Mouse (Mus musculus) embryo, embryonic 10 days (tissue): ENCODE measurements around the gene Efcab6.

Experiments
- DNase-seq: peaks from one replicate; pipeline ENCODE4 v3.0.0-alpha.2; 2015; ENCODE audit warnings: low spot score

Efcab6 gene

DNA sequence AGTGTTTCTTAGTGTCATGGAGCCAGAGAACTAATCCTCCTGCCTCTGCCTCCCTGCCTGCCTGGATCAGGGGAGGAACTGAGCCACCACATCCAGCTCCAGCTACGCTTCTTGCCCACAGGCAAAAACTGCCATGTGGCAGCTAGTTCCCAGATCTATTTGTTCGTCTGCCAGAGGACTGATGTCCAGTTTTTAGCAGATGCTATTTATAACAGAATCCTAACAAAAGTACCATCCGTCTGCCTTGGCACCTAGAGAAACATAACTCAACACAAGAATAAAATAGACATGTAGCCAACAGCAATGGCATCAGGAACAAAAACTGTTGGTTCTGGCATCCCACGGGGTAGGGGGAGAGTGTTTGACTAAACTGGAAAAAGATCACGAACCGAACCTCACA is 6.3 kb downstream of the Efcab6 start:
- DNase-seq = no peak

DNA sequence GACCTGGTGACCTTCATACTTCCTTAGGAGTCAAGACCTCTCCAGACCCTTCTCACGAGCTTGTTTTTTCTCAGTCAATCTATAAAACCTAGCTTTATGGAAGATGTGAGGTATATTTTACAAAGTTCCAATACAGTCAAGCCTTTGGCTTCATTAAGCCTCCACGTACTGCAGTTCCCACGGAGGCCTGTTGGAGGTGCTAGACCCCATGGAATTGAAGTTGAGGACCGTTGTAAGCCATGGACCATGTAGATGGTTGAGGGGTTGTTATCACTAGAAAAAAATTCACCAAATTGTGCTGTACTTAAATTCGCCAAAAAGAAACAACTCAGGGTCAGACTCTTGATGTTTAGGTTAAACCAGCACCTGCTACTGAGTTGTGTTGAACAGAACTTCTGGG is 9.1 kb downstream of the Efcab6 start:
- DNase-seq = no peak

DNA sequence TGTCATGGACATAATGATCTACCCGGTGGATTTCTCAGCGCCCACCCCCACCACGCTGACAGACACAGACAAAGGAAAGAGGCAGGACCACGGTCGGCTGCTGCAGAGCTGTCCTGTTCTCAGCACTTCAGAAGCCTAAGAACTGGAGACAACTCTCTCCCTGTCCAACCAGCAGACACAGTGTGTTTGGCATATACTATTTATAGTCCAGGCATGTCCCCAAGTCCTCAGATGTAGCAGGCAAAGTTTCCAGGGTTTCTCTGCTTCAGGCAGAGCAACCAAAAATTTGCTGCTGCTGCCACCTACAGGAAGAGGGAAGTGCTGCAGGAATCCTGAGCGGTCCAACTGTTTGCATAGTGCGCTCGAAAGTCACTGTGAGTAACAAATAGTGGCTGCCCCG is 11.3 kb downstream of the Efcab6 start:
- DNase-seq = peak; percentile 89

DNA sequence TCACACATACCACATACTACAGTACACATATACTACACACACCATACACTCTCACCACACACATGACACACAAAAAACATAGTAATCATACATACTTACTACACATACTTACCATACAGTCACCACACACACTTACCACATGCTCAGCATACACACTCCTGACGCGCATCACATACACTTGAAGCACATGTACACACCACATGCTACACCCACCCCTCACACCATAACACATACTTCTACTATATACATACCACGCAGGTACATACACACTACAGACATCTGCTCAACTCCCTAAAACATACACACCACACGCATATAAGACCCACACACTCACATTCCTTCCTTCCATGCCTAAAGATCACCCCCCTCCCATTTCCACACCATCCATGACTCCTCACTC is 11.9 kb downstream of the Efcab6 start:
- DNase-seq = no peak

DNA sequence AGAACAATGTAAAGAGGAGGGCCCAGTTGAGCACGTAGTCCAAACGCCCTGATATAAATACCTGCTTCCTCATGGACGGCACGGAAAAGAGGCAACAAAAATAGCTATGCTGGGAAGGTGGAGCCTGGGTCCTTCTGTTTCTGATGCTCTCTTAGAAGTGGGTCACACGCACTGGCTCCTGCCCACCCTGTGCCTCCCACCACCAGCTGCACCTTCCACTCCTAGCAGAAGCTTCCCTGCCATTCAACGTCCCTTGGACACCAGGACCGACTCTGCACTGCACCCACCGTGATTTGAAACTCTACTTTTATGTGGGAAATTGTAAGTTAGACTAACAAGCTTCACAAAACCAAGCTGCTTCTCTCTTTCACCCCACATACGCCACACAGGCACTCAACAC is 12.8 kb downstream of the Efcab6 start:
- no peak for DNase-seq

DNA sequence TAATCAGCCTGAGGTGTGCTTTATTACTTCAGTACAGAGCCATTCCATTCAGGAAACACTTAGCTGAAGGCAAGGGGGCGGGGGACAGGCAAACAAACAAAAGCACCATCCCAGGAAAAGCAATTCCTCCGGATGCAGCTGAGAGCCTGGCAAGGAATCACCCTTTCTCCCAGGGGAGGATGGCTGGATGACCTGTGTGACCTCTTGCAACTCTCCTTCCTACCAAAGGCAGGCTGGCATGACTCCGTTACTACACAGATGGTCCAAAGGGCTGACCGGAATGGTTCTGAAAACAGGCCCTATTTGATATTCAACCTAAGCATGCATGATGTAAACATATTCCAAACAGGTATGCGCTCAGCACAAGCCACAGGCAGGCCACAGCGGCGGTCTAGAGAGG is 15.6 kb downstream of the Efcab6 start:
- no peak for DNase-seq

DNA sequence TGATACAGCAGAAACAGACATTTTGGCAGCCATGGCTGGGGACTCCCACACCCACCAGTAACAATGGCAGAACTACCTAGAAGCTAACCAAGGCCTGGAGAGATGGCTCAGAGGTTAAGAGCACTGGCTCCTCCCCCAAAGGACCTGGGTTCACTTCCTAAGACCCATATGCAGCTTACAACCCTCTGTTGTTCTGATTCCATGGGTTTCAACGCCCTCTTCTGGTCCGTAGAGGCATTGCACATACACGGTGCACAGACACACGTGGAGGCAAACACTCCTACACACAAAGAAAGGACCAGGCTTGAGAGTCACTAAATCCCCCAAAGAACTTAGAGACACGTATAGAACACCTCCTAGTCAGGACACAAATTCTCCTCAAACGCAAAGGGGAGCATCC is 19.6 kb downstream of the Efcab6 start:
- DNase-seq = no peak

DNA sequence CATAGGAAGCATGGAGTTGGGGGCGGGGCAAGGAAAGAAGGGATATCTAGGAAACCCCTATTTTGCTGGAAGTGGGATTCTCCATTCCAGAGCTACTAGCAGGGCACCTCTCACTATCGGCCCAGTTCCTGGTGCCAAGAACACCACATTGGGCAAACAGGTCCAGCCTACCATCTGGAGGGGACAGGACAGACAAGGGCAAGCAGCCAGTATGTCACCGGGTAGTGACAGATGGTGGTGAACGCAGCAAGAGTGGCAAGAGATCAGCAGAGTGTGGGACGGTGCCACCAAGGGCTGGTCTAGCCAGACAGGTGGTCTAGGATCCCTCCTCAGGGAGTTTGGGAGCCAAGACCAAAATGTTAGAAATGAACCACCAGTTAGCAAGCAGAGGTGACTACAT is 28.1 kb downstream of the Efcab6 start:
- no peak for DNase-seq

DNA sequence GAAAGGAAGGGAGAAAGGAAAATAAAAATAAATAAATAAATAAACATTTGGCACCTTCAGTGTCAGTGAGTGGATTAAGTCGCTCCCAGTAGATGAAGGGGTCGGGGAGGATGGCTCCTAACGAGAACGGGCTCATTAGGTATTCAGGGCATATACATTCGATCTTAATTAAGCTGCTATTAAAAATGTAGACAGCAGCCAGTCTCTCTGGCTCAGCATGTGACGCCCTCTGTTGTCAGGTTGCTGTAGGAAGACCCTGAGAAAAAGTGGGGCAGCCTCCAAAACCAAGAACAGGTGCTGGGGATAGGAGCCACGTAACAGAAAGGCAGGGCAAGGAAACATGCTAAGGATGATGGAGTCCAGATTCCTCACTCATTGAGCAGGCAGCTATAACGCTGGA is 39.5 kb downstream of the Efcab6 start:
- DNase-seq = no peak

DNA sequence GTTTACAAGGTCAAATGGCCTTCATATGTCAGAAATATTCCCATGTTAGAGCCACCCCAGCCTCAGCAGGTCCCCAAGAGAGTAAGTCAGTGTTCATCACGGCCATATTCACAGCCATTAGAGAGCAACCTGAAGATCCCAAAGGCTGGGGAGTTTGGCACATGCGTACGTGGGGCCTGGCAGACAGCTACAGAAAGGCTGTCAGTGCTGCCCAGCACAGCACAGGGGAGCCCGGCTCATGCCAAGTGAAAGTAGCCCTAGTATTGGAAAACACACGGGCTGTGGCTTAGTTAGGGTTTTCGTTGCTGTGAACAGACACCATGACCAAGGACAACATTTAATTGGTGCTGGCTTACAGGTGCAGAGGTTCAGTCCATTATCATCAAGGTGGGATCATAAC is 40.3 kb downstream of the Efcab6 start:
- DNase-seq = no peak

DNA sequence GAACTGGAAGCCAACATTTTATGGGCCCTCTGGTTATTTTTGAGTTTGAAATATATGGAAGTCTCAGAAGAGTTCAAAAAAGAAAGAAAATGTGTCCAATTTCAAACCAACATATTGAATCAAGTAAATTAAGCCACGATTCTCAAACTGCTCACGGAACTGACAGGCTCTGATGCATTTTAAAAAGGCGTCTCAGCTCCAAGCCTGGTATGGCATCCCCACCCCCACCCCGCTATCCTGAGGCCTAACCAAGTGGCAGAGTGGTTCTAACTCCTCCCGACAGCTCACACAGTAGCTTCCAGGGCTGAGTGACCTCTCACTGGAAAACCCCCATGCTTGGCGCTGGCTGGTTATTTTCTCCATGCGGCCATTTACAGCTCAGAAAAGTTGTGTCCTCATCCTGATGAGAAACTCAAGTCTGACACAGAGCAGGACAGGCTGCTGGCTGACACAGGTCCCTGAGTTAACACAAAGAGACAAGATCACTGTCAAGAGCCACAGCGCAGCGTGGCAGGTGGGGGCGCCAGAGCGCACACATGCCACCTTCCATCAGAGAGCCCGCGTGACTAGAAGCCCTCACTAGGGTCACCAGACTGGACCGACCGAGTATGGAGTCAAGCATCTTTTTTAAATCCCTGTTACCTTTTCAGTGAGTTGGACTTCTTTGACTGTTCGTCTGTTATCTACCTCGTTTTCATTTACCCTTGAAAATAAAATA is 55.7 kb downstream of the Efcab6 start:
- DNase-seq = peak; percentile 47

DNA sequence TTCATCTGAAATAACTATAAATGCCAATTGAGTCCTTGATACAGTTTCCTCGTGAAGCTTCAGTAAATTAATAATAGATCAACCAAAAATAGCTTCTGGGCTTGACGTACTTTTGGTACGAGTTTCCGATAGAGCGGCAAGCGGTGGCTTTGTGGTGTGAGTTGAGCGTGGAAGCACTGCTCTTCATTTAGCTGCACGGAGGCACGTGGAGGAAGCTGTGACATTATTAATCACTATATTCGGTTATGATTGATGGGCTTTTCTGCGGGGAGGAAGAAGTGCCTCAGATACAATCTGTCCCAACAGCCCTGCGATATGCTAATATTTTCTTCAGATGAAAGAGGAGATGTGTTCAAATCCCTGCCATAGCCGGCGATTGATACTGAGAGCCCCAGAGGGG is 60.9 kb downstream of the Efcab6 start:
- DNase-seq = no peak

DNA sequence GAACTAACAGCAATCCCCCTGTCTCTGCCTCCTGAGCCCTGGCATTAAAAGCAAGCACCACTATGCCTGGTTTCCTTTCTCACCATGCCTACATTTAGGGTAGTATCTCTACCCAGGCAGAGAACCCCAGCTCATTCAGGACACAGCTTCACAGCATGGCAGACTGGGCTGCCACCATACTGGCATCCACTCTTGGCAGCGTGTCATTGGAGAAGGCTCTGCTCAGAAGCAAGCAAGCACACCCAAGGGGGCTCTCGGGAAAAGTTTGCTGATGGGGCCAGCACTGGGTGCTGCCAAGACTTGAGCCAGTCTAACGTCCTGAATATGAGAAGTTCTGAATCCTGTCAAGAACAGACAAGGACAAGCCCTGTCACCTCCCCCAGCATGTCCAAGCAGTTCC is 66.1 kb downstream of the Efcab6 start:
- DNase-seq = no peak

DNA sequence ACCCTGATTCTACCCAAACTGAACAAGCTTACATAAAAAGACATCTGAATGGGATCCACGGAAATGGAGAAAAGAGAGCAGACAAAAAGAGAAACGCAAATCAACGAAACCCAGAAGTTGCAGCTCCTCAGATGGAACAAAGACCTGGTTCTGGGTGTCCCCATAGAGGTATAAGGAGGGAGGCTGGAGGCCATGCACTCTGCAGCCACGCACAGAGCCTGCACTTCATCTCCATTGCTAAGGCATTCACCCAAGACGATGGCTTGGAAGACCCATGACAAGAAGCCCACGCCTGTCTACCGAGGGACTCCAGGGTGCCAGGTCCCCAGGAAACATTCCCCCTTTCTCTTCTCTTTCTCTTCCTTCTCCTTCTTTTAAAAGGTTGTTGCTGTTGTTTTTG is 66.6 kb downstream of the Efcab6 start:
- DNase-seq = no peak

DNA sequence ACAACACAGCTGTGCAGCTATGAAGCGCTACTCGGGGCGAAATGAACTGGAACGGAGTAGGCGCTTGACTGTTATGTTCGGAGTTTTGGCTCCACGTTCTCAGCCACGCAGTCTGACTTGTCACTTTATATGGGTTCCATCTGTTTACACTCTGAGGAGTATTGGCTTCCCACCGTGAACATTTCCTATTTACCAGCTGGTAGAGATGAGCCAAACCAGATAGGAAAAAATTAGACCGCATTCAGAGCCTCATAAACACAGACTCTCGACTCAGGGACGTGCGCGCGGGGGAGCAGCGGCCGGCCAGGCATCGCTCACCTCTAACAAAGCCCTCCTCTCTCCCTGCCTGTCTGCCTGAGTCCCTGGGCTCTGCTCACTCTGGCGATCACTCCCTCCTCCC is 67.1 kb downstream of the Efcab6 start:
- DNase-seq = peak; percentile 46

DNA sequence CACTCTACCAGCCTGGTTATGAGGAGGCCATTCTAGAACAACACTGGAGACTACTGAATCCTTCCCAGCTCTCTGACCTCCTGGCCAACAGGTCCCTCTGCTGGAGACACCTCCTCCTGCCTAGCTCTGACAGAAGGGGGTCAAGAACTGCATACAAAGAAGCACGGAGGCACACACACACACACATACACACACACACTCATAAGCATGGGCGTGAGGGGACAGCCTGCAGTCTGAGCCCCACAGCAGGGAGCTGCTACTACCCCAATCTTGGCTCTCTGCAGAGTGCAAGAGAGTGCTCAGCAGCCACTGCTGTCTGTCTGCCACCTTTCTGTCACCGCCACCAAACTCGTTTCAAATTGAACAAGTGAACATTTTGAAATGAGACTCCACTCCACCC is 67.6 kb downstream of the Efcab6 start:
- DNase-seq = peak; percentile 42

DNA sequence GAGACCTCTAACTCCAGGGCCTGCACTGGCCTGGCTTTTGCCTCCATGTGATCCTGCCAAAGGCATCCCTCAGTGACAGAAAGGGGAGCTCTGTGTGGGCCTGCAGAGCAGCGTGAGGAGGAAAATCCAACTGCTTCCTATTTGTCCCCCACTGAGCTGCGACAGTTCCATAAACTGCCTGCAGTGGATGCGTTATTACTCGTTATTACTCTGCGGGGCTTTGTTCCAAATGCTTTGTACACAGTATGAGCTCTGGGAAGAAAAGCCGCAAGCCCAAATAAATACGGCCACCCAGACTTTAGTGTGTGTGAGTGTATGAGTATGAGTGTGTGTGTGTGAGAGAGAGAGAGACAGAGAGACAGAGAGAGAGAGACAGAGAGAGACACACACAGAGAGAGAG is 68.3 kb downstream of the Efcab6 start:
- no peak for DNase-seq

DNA sequence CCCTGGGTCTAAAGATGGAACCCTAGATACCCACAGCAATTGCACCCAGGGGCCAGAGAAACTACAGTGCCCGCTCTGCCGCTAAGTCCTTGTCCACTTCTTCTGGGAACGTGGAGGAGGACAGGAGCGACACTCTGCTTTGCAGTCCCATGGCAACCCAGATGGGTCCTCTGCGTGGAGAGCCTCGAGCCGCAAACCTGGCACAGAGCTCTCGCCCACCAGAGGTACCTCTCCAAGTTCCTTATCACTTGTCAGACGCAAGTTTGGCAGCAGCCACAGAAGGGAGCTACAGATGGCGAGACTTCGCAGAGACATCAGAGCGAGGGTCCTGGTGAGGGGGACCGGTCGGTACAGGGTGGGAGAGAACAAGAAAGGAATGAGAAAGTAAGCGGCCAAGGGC is 73.0 kb downstream of the Efcab6 start:
- no peak for DNase-seq

DNA sequence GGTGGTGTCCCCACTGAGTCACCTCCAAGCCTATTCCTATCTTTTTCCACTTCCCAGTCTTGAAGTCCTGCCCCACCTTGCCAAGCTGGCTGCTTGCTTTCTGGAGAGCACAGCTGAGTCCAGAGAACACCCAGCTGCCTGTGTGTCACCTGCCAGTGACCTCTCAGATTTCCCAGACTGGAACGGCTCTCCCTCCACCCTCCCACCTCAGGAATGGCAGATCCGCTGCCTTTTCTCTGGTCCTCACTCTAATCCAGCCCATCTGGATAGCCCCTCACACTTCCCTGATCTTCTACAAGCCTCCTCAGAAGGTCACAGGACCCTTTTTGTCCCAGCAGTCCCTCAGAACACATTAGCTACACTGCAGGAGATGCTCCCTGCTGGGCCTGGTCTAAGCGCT is 73.7 kb downstream of the Efcab6 start:
- peak; percentile 75 for DNase-seq

DNA sequence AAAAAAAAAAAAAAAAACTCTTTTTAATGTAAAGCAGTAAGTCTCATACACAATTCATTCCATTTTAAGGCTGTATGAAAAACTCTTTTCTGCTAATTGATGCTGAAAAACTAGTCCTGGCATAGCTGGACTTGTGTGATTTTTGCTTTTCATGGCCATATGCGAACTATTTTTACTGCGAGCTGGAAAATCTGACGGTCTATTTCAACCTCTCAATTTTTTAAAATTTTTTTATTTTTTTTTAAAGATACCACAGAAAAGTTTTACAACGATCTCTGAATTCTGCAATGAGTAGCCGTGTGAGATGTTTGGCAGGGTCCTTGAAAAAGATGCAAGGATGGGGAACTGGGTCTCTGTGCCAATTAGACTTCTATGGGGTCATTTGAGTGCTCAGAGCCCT is 75.9 kb downstream of the Efcab6 start:
- no peak for DNase-seq

DNA sequence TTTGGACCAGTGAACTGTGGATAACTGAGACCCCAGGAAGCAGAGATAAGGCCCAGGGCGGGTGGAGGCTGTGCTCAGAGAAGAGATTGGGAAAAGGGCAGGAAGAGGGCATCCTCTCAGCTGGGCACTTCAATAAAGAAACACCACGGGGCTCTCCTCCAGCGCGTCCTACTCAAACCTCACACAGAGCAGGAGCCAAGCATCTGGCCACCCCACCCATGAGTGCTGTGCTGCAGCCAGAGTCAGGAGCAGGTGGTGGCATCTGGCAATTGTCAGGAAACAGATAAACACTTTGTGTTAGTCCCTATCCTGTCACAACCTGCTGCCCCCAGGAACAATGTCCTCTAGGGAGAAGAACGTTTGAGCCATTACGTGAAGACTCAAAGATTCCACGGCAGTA is 77.1 kb downstream of the Efcab6 start:
- no peak for DNase-seq

DNA sequence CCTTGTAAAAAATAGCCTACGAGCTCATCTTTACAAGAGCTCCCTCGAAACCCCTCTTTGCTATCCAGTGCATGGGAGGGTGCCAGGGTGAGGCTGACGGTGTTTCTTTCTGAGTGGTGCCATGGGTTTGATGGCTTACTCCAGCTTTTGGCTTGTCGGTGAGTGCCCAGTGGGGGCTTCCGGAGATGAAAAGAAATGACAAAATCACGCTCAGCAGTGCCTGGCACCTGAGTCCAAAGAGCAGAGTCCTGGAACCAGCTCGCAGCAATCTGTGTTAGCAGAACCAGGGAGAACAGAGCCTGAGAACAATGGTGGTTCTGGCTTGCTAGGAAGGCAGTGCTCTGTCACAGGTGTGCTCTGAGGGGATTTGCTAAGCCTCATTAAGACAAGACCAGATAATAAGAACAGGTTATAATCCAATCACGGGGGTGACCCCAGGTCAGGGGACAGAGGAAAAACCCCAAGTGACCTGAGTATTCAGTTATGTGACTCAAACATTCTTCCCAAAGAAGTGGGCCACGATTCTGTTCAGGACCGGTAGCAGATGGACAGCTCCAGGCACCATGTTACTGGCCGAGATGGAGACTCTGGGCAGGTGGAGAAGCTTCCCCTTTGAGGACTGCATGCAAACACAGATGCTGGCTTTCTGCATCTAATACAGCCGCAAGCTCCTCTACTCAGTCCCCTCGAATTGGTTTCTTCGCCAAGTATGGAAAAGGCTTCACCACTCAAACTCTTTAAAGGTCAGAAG is 82.8 kb downstream of the Efcab6 start:
- DNase-seq = peak; percentile 62

DNA sequence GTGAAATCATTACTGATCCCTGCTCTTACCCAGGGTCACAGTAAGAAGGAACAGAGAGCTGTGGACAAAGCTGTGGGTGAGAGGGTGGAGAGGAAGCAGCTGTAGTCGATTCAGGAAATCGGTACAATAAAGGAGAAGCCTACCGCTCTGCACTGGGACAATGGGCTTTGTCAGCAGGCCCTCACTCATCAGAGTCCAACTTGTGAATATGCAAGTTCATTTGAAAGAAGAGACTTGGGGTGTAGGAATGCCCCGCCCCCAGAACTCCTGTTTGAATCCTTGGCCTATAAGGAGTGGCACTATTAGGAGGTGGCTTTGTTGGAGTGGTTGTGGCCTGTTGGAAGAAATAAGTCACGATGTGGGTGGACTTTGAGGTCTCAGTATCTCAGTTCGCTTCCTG is 86.3 kb downstream of the Efcab6 start:
- no peak for DNase-seq

DNA sequence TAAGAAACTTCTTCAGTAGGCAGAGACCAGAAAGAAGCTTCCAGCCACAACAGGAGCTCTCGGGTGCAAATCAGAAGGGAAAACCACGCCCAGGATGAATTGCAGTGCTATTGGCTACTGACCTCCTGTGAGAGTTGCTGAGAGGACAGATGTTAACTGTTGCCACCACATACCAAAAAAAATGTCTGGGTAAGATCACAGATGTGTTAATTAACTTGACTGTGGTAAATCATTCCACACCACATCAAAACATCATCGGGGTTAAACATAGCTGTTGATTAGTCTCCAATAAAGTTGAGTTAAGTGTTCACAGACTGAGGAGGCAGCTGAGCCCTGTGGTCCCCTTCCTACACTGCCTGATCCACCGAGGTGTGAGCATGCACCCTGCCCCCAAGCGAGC is 88.1 kb downstream of the Efcab6 start:
- peak; percentile 15 for DNase-seq
